Mouse (Mus musculus) stomach, postnatal 0 days (tissue): ENCODE measurements around the gene Gnat2. TPM values are rescaled to one million over a fixed set of nuclear protein-coding genes. Genes with fewer than 3 reads are reported as not detected.

Experiments
- ATAC-seq: fragments of 200-750 bp; cut with Nextera tagmentation; 2 replicates; pipeline ENCODE4 v1.8.0; 2017; ENCODE audit not compliant: low FRiP score, low TSS enrichment
- DNase-seq: peaks from one replicate; pipeline ENCODE4 v3.0.0-alpha.2; 2016; ENCODE audit warnings: low spot score
- H3K27ac ChIP-seq: fragments of 300-500 bp; sonication (generic); replicated peaks from 2 replicates; pipeline ENCODE4 v1.5.1; 2014; ENCODE audit warnings: mild to moderate bottlenecking, control low read depth
- H3K27me3 ChIP-seq: fragments of 300-500 bp; sonication (generic); 2 replicates; pipeline ENCODE4 v1.6.1; 2014; ENCODE audit warnings: low read length; ENCODE audit not compliant: control insufficient read depth, insufficient read depth
- H3K36me3 ChIP-seq: fragments of 300-500 bp; sonication (generic); 2 replicates; pipeline ENCODE4 v1.6.1; 2014; ENCODE audit warnings: low read length, mixed read lengths; ENCODE audit not compliant: control insufficient read depth, insufficient read depth
- H3K4me1 ChIP-seq: fragments of 300-500 bp; sonication (generic); replicated peaks from 2 replicates; pipeline ENCODE4 v1.6.1; 2014; ENCODE audit warnings: antibody characterized with exemption; ENCODE audit not compliant: control insufficient read depth, insufficient read depth
- H3K4me2 ChIP-seq: fragments of 300-500 bp; sonication (generic); replicated peaks from 2 replicates; pipeline ENCODE4 v1.6.1; 2014; ENCODE audit warnings: low read depth, mild to moderate bottlenecking, control low read depth, moderate library complexity
- H3K4me3 ChIP-seq: fragments of 300-500 bp; sonication (generic); 2 replicates; pipeline ENCODE4 v1.5.1; 2014; ENCODE audit warnings: low read depth, low read length, control low read depth
- H3K9ac ChIP-seq: fragments of 300-500 bp; sonication (generic); 2 replicates; pipeline ENCODE4 v1.6.1; 2014; ENCODE audit warnings: mild to moderate bottlenecking, low read length, control low read depth, mixed read lengths
- H3K9me3 ChIP-seq: fragments of 300-500 bp; sonication (generic); 2 replicates; pipeline ENCODE4 v1.6.1; 2016; ENCODE audit warnings: low read length; ENCODE audit not compliant: control insufficient read depth
- CTCF ChIP-seq: IDR thresholded peaks from 2 replicates; pipeline ENCODE4 v1.5.1; 2016; ENCODE audit warnings: antibody characterized with exemption, low read depth, mild to moderate bottlenecking, moderate library complexity
- EP300 ChIP-seq: optimal IDR thresholded peaks from 2 replicates; pipeline ENCODE3; 2016; ENCODE audit warnings: antibody characterized with exemption
- WGBS: fragments of 180-500 bp; shearing (Covaris S2); extraction: QIAGEN DNeasy Blood & Tissue Kit; methylation state at CpG from one replicate; pipeline ENCODE4 v1.1.7; 2014; 5-methylcytosine and 5-hydroxymethylcytosine counted together
- polyA plus RNA-seq: library from polyadenylated mRNA; unstranded; fragments of >200 nt; fragmentation: Nextera tagmentation; extraction: Ambion mirVana; gene quantifications from 2 replicates; pipeline ENCODE4 v1.2.1, GENCODE M21; 2015

Gene Gnat2
- polyA plus RNA-seq, 1 experiment from 2014 or later = 0.59 TPM

DNA sequence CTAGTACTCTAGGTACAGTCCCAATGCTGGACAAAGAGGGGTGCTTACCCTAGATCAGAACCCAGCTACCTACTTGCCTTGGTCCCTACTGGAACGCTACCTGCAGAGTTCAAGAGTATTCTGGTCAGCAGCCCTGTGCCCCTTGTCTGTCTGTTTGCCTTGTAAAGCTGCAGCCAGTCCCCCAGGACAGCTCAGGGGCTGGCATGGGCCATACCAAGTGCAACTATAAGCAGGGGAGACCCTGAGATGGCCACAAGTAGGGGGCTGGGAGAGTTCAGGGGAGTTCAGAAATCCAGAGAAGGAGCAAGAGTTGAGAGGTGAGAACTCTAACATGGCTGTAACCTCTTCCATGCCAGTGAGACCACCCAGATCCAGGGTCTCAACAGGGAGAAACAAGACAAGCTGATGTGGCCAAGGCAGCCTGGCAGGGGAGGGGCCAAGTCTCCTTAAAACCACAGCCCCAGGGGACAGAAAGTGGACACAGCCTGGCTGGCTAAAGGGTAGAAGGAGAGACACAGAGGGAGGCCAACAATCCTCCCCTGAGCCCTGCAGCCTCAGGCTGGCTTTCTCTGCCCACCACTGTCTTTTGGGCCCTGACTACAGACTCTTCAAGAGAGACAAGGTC, 10.2 kb upstream of the Gnat2 start:
- no peak for DNase-seq
- peaks cover 4% of the 10 kb centered on the region; the same call in 1 of the 2 replicates for H3K4me1 ChIP-seq
- H3K27me3 ChIP-seq = no peaks in the 10 kb centered on the region
- H3K4me2 ChIP-seq = peak overlapping the region; percentile 8; the same call in 1 of the 2 replicates
- no peaks in the 10 kb centered on the region for H3K9me3 ChIP-seq
- H3K36me3 ChIP-seq = peaks cover 7% of the 10 kb centered on the region
- H3K27ac ChIP-seq = no peak overlapping the region
- H3K9ac ChIP-seq = no peak overlapping the region
- no peak overlapping the region for H3K4me3 ChIP-seq
- WGBS = 68% methylated on average over 1 of the region's 1 CpGs
- TF ChIP-seq CTCF = no peak
- no peak for TF ChIP-seq EP300
- ATAC-seq = no peak

DNA sequence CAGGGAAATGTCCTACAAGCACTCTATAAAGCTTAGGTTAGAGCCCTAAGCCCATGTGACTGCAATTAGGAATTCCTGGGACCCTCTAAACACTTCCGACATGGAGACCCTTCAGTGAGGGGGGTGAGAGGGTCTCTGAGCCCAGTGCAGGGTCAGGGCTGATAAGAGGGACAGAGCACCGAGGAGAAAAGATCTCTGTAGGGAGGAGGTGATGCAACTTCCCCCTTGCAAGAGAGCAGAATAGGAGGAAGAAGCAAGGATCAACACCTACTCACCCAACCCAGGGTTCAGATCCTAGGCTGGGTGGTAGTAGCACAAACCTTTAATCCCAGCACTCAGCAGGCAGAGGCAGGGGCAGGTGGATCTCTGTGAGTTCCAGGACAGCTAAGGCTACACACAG, 9.4 kb upstream of the Gnat2 start:
- Histone ChIP-seq H3K36me3 (peaks cover 4% of the 10 kb centered on the region; the same call in 1 of the 2 replicates), H3K27me3 (no peaks in the 10 kb centered on the region), H3K27ac (no peak overlapping the region), H3K4me2 (no peak overlapping the region; the same call in none of the 2 replicates), H3K9ac (no peak overlapping the region), H3K9me3 (no peaks in the 10 kb centered on the region), H3K4me1 (peaks cover 4% of the 10 kb centered on the region; the same call in 1 of the 2 replicates), H3K4me3 (no peak overlapping the region)
- TF ChIP-seq EP300 = no peak
- no peak for TF ChIP-seq CTCF
- DNase-seq (no peak), ATAC-seq (no peak)
- WGBS = 49% methylated on average over 2 of the region's 2 CpGs

DNA sequence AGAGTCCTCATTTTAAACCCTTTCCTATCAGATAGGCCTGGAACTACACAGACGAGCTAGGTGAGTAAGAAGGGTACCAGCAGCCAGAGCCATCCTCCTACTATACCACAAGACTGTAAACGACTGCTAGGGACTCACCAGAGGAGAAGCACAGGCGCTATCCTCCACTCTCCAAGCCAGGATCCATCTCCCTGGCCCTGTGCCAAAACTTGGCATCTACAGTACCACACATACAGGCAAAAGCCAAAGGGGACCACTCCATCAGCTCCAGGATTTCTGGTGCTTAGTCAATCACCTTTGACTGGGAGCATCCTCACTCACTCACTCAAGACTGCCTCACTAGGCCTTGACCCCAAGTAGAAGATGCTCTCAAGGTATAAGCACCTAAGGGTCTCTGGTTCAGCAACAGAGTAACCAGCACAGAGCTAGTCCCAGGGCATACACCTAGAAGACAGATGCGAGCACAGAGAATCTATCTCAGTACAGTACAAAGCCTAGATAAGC, 8.6 kb upstream of the Gnat2 start:
- H3K27ac ChIP-seq = no peak overlapping the region
- H3K4me2 ChIP-seq = no peak overlapping the region; the same call in 1 of the 2 replicates
- H3K4me1 ChIP-seq = peaks cover 4% of the 10 kb centered on the region; the same call in 1 of the 2 replicates
- no peaks in the 10 kb centered on the region for H3K9me3 ChIP-seq
- TF ChIP-seq CTCF (no peak), EP300 (no peak)
- no peak for ATAC-seq
- no peak for DNase-seq
- H3K4me3 ChIP-seq = no peak overlapping the region
- 0 out of 2 replicates have a peak, but pooled peaks cover under 1% of the 10 kb centered on the region for H3K36me3 ChIP-seq
- 61% methylated on average over 4 of the region's 4 CpGs for WGBS
- H3K9ac ChIP-seq = no peak overlapping the region; the same call in 1 of the 2 replicates
- no peaks in the 10 kb centered on the region for H3K27me3 ChIP-seq

DNA sequence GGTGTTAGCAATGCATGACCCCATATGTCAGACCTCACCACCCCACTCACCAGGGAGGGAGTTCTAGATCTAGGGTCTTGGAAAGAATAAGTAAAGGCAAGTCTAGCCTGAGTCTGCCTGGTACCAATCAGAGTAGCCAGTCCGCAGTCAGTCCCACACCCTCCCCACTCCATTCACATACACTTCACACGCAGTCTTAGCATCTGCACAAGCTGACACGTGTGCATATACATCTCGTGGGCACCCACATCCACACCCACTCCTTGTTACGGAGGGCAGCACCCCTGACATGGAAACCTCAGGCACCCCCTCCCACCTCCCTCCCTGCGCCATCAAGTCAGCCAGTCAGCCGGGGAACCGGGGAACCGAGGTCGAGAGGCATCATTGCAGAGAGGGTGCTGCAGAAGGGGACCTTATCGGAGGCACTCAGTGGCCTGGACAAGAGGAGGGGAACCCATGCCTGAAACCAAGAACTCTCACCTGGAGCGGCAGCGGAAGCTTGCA, 7.8 kb upstream of the Gnat2 start:
- Histone ChIP-seq H3K27me3 (no peaks in the 10 kb centered on the region), H3K9me3 (no peaks in the 10 kb centered on the region), H3K4me3 (peak overlapping the region; percentile 65), H3K27ac (peak overlapping the region; percentile 56; the same call in 1 of the 2 replicates), H3K4me1 (peaks cover 4% of the 10 kb centered on the region; the same call in 1 of the 2 replicates), H3K4me2 (peak overlapping the region; percentile 100), H3K9ac (peak overlapping the region; percentile 67), H3K36me3 (no peaks in the 10 kb centered on the region)
- no peak for DNase-seq
- TF ChIP-seq CTCF (no peak), EP300 (no peak)
- 10% methylated on average over 13 of the region's 13 CpGs for WGBS
- no peak for ATAC-seq

- peak overlapping the region; percentile 67 for H3K9ac ChIP-seq
- H3K27ac ChIP-seq = peak overlapping the region; percentile 93
- no peaks in the 10 kb centered on the region for H3K9me3 ChIP-seq
- no peaks in the 10 kb centered on the region for H3K27me3 ChIP-seq
- ATAC-seq (peak; percentile 84), DNase-seq (peak; percentile 93)
- H3K36me3 ChIP-seq = no peaks in the 10 kb centered on the region
- WGBS = under 1% methylated on average over 14 of the region's 14 CpGs
- H3K4me2 ChIP-seq = peak overlapping the region; percentile 100
- peaks cover 4% of the 10 kb centered on the region; the same call in 1 of the 2 replicates for H3K4me1 ChIP-seq
- TF ChIP-seq EP300 (no peak), CTCF (peak; percentile 44)
- H3K4me3 ChIP-seq = peak overlapping the region; percentile 65
Observed at GRCm38 (mm10) chr3:108085281-108085720, 7.3 kb upstream of the Gnat2 start.
